In the genomic region with DNA sequence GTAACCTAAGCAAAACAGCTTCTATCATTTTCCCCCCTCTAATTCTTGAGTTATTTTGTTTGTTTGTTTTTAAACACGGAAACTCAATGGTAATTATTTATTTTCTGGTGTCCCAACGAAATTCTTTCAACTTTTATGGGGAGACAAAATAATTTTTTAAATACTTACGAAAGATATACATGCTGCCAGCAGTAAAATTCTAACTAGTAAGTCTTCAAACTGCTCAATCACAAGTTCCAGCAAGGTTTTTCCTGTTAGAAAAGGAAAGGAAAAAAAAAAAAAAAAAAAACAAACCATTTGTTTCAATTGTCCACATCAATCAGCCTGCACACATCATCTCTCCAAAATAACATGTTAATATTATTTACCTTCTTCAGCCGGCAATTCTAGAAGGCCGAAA, we compare ENCODE assay signal across 8 mouse cellular contexts. TPM values are rescaled to one million over a fixed set of nuclear protein-coding genes. Genes with fewer than 3 reads are reported as not detected.
A peak's percentile ranks its signal among the peaks of the same experiment; 100 is the strongest.
DNase-seq lines count a peak whose midpoint lies in the region; ATAC-seq and TF ChIP-seq lines count a peak whose summit lies in the region.

No protein-coding gene starts in this region.

- H3K27me3 ChIP-seq in kidney, postnatal 0 days (ENCODE audit: insufficient read depth, low read length): no peaks in the 10 kb centered on the region
- no peaks in the 10 kb centered on the region for H3K27me3 ChIP-seq in embryonic facial prominence, embryonic 11.5 days (ENCODE audit: control insufficient read depth, insufficient read depth, low read length)
- H3K27me3 ChIP-seq in hindbrain, postnatal 0 days (ENCODE audit: insufficient read depth, low read length): no peaks in the 10 kb centered on the region
- H3K27me3 ChIP-seq in midbrain, embryonic 16.5 days (ENCODE audit: control insufficient read depth, insufficient read depth, low read depth, low read length): no peaks in the 10 kb centered on the region

- peaks cover 13% of the 10 kb centered on the region; the same call in 1 of the 2 replicates for H3K4me1 ChIP-seq in kidney, postnatal 0 days (replicated peaks; ENCODE audit: insufficient read depth, low read length)
- peaks cover 3% of the 10 kb centered on the region; the same call in 1 of the 2 replicates for H3K4me1 ChIP-seq in embryonic facial prominence, embryonic 11.5 days (ENCODE audit: control insufficient read depth, insufficient read depth, low read length)
- peaks cover 17% of the 10 kb centered on the region for H3K4me1 ChIP-seq in hindbrain, postnatal 0 days (ENCODE audit: insufficient read depth, low read length)
- H3K4me1 ChIP-seq in midbrain, embryonic 16.5 days (ENCODE audit: control insufficient read depth, insufficient read depth, low read length): peaks cover 43% of the 10 kb centered on the region

- WGBS in kidney, postnatal 0 days: 18% methylated on average over 5 of the region's 5 CpGs
- WGBS in embryonic facial prominence, embryonic 11.5 days: 37% methylated on average over 5 of the region's 5 CpGs
- 33% methylated on average over 5 of the region's 5 CpGs for WGBS in hindbrain, postnatal 0 days
- 34% methylated on average over 5 of the region's 5 CpGs for WGBS in midbrain, embryonic 16.5 days

- no peak for ATAC-seq in kidney, postnatal 0 days (replicated peaks; ENCODE audit: low FRiP score, low read depth)
- ATAC-seq in embryonic facial prominence, embryonic 11.5 days (replicated peaks; ENCODE audit: insufficient number of reproducible peaks, low FRiP score, low TSS enrichment, low read depth): no peak
- no peak for ATAC-seq in hindbrain, postnatal 0 days
- ATAC-seq in midbrain, embryonic 16.5 days: no peak
- ATAC-seq in activated CD4-positive, CD25-positive, alpha-beta regulatory T cell, adult 4 months: no peak

- peak overlapping the region; percentile 97 for H3K4me3 ChIP-seq in kidney, postnatal 0 days (replicated peaks; ENCODE audit: low read depth, low read length)
- H3K4me3 ChIP-seq in embryonic facial prominence, embryonic 11.5 days (ENCODE audit: low read depth, low read length): peak overlapping the region; percentile 98
- peak overlapping the region; percentile 98 for H3K4me3 ChIP-seq in hindbrain, postnatal 0 days (ENCODE audit: low read length)
- peak overlapping the region; percentile 96 for H3K4me3 ChIP-seq in midbrain, embryonic 16.5 days (ENCODE audit: low read depth, low read length)

- H3K4me2 ChIP-seq in kidney, postnatal 0 days (ENCODE audit: low read length): peak overlapping the region; percentile 84
- peak overlapping the region; percentile 47 for H3K4me2 ChIP-seq in embryonic facial prominence, embryonic 11.5 days (ENCODE audit: low read depth, low read length)
- peak overlapping the region; percentile 81 for H3K4me2 ChIP-seq in hindbrain, postnatal 0 days (ENCODE audit: low read depth, low read length)
- H3K4me2 ChIP-seq in midbrain, embryonic 16.5 days (ENCODE audit: low read length): peak overlapping the region; percentile 73

- DNase-seq in kidney, postnatal 0 days (ENCODE audit: low spot score): no peak
- DNase-seq in kidney, postnatal 10 days: no peak
- DNase-seq in embryonic facial prominence, embryonic 11.5 days (ENCODE audit: low spot score): no peak
- DNase-seq in hindbrain, postnatal 0 days (ENCODE audit: low spot score): no peak
- no peak for DNase-seq in urinary bladder, postnatal 4 days (ENCODE audit: low spot score in 2 of 2)
- no peak for DNase-seq in cerebellum, postnatal 10 days

- H3K27ac ChIP-seq in kidney, postnatal 0 days: no peak overlapping the region
- H3K27ac ChIP-seq in embryonic facial prominence, embryonic 11.5 days (replicated peaks; ENCODE audit: low read depth, low read length): no peak overlapping the region
- H3K27ac ChIP-seq in hindbrain, postnatal 0 days: peak overlapping the region; percentile 99; the same call in 1 of the 2 replicates
- peak overlapping the region; percentile 99 for H3K27ac ChIP-seq in midbrain, embryonic 16.5 days (ENCODE audit: low read length)

- peak overlapping the region; percentile 99 for H3K9ac ChIP-seq in kidney, postnatal 0 days (ENCODE audit: low read depth, low read length)
- peak overlapping the region; percentile 99 for H3K9ac ChIP-seq in embryonic facial prominence, embryonic 11.5 days (replicated peaks; ENCODE audit: low read length)
- H3K9ac ChIP-seq in hindbrain, postnatal 0 days (replicated peaks; ENCODE audit: low read length): peak overlapping the region; percentile 99
- H3K9ac ChIP-seq in midbrain, embryonic 16.5 days (ENCODE audit: low read depth, low read length): peak overlapping the region; percentile 98

- no peaks in the 10 kb centered on the region for H3K9me3 ChIP-seq in kidney, postnatal 0 days (replicated peaks; ENCODE audit: low read length)
- H3K9me3 ChIP-seq in embryonic facial prominence, embryonic 11.5 days (replicated peaks; ENCODE audit: control insufficient read depth, low read length): no peaks in the 10 kb centered on the region
- no peaks in the 10 kb centered on the region for H3K9me3 ChIP-seq in hindbrain, postnatal 0 days (ENCODE audit: low read length)
- H3K9me3 ChIP-seq in midbrain, embryonic 16.5 days (replicated peaks; ENCODE audit: control insufficient read depth, low read length, poor library complexity, severe bottlenecking): no peaks in the 10 kb centered on the region

- H3K36me3 ChIP-seq in kidney, postnatal 0 days (ENCODE audit: insufficient read depth, low read length): 0 out of 2 replicates have a peak, but pooled peaks cover 2% of the 10 kb centered on the region
- no peaks in the 10 kb centered on the region for H3K36me3 ChIP-seq in embryonic facial prominence, embryonic 11.5 days (replicated peaks; ENCODE audit: control insufficient read depth, insufficient read depth, low read depth, low read length)
- 0 out of 2 replicates have a peak, but pooled peaks cover 3% of the 10 kb centered on the region for H3K36me3 ChIP-seq in hindbrain, postnatal 0 days (ENCODE audit: insufficient read depth, low read length)
- no peaks in the 10 kb centered on the region; the same call in 1 of the 2 replicates for H3K36me3 ChIP-seq in midbrain, embryonic 16.5 days (ENCODE audit: control insufficient read depth, insufficient read depth, low read length)

- TF ChIP-seq CTCF in kidney, postnatal 0 days (IDR thresholded peaks at IDR 0.05; ENCODE audit: low read depth): no peak
- TF ChIP-seq CTCF in hindbrain, postnatal 0 days (IDR thresholded peaks at IDR 0.05; ENCODE audit: low read depth): no peak

RNA-seq across cellular contexts. Expression of gene Atp2a2, which starts 1.5 kb away (rescaled TPM):
- 37.8 and 38.5 TPM in 2 replicates for polyA plus RNA-seq in kidney, postnatal 0 days (2015; fragmentation: Nextera tagmentation; extraction: Ambion mirVana)
- 34.4 and 37.4 TPM in 2 replicates for polyA plus RNA-seq in embryonic facial prominence, embryonic 11.5 days (2014; fragmentation: Nextera tagmentation; extraction: Ambion mirVana)
- total RNA-seq in hindbrain, postnatal 0 days (2014; rRNA removed): 200 and 204 TPM in 2 replicates
- 46.2 and 47.4 TPM in 2 replicates for polyA plus RNA-seq in hindbrain, postnatal 0 days (2015; fragmentation: Nextera tagmentation; extraction: Ambion mirVana)
- 44.4 and 45.6 TPM in 2 replicates for polyA plus RNA-seq in midbrain, embryonic 16.5 days (2015; fragmentation: Nextera tagmentation; extraction: Ambion mirVana)
- 10 to 100 TPM; 14.0 to 17.6 TPM for polyA plus RNA-seq in activated CD4-positive, CD25-positive, alpha-beta regulatory T cell, adult 4 months (2017; shearing (Covaris generic))

Comparison
In these comparisons a context has a peak if more than half of its experiments do, and no peak if none do; other contexts are left out.
1. H3K27ac ChIP-seq: peak in hindbrain, postnatal 0 days (single experiment) and midbrain, embryonic 16.5 days (single experiment); none in kidney, postnatal 0 days (single experiment) and embryonic facial prominence, embryonic 11.5 days (single experiment).
2. Peak in every context shown above with its lines, with median percentiles within 50 percentile points of each other: H3K4me2 ChIP-seq, H3K4me3 ChIP-seq and H3K9ac ChIP-seq.